Mouse (Mus musculus) adrenal gland (tissue): ENCODE results near the gene Adcyap1.

ENCODE experiments used
- intact Hi-C: fragments of 180-260 bp; cut with DNase I; formaldehyde crosslinking; loops from one replicate; pipeline ENCODE4 v1.15.1; 2025
- long read RNA-seq, 2 experiments: library from polyadenylated mRNA; unstranded; transcript quantifications; one replicate each; pipeline ENCODE4 v2.0.0; 2020; ENCODE audit warnings: borderline replicate concordance in 1 of 2; ENCODE audit not compliant: insufficient replicate concordance in 1 of 2

Gene Adcyap1
- long read RNA-seq, experiment 1, result 0 reads
- long read RNA-seq, experiment 2, result 0 reads

DNA sequence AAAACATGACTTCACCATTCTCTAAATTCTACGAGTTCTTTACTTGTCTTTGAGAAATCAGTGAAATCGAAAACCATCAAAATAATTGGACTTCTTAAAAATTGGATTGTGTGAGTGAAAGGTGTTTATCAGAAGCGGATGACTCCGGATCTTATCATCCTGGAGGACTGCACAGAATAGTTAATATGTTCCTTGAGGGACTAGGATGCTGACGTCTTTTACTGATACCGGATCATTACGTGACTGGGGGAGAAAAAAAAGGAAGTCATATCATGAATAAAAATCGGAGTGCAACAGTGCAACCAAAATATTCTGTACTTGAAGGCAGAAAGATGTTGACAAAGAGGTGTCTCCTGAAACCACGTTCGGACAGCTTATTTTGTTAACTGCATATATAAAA lies at the start of gene Adcyap1:
Gene Adcyap1, plus strand, starts transcription at position 301 of the 400 bp plus-strand sequence.
- intact Hi-C loops, result no loop called here

DNA sequence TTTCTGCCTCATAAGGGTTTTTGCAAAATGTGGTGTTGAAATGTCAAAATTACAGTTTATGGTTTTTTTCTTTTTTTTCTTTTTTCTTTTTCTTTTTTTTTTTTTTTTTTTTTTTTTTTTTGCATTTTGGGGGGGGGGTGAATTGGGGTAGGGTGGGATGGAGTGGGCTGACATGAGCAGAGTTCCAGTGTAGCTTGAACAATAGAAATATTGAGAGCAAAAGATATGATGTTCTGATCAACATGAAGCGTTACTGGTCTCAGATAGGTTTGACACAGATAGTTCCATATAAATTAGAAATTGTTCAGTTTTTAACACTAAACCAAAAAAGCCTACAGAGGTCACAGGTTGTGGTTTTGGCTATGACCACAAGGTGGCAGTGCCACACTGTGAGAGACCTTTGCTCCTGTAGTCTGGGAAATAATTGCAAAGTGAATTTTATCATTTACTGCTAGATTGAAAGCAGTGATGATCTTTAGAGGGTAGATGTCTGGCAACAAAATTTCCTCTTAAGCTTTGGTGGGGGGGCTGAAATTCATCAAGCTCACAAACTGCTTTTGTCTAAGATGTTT lies 40.5 kb upstream of the Adcyap1 start:
- intact Hi-C loops, result loop anchor here (5.0 kb wide), 2 partner anchors 374 to 1574 kb away; no protein-coding TSS in a partner anchor

GRCm38 (mm10) chr17:93169572-93169971 lies 29.2 kb upstream of the Adcyap1 start:
- intact Hi-C loops, result no loop called here

GRCm38 (mm10) chr17:93196846-93197245 lies 2.0 kb upstream of the Adcyap1 start:
- intact Hi-C loops, result no loop called here

GRCm38 (mm10) chr17:93198213-93198612 lies 604 bp upstream of the Adcyap1 start:
- intact Hi-C loops, result no loop called here

- intact Hi-C loops, result no loop called here
Measured at GRCm38 (mm10) chr17:93199218-93199617, 401 bp downstream of the Adcyap1 start.

GRCm38 (mm10) chr17:93199747-93200146 lies 930 bp downstream of the Adcyap1 start:
- intact Hi-C loops, result no loop called here

- intact Hi-C loops, result no loop called here
Measured at GRCm38 (mm10) chr17:93200386-93201264, 1.8 kb downstream of the Adcyap1 start.

DNA sequence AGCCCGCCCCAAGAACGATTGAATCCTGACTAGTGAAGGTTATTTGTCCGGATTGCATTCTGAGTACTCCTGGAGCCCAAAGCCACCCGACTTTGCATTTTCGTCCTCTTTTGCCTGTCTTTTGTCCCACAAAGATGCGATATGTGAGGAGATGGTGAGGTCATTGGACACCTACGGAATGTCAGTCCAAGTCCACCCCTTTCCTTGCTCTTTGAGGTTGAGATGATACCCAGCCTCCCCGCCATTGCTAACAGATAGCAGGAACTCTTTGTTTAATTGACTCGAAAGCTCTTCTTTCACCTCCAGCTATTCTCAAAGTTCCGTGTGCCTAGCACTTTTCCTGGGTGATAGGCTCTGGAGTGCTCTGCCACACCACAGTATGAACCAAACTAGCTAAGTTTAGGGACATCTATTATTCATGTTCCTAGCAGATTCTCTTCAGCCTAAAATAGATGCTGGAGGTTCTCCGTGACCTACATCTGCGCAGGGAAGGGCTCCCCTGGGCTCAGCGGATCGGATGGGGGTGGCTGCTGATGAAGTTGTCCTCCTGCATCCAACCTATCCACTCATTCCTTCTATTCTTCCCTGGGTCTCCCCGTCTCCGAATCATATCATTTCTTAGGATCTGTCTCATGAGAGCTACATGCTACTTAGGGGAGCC lies 2.6 kb downstream of the Adcyap1 start:
- intact Hi-C loops, result no loop called here

- intact Hi-C loops, result no loop called here
Measured at GRCm38 (mm10) chr17:93202165-93203075, 3.6 kb downstream of the Adcyap1 start.

GRCm38 (mm10) chr17:93203076-93204031 lies 4.5 kb downstream of the Adcyap1 start:
- intact Hi-C loops, result no loop called here

- intact Hi-C loops, result no loop called here
Measured at GRCm38 (mm10) chr17:93217785-93218184, 19.0 kb downstream of the Adcyap1 start.

DNA sequence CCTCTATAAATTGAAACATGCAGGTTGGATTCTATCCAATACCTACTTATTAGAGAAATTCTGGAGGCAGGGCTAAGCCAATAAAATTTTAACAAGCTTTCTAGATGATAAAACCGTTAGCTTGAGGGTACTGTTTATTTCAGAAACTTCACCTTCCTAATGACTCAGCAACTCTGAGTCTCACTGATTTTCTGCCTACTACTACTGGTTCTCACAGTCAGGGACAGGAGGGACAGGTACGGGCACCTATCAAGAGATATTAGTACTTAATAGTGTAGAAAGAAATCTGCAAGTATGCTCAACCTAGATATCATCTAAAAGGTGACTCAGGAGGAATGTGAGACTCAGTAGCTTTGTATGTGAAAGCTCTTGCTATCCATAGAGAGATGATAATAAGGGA lies 19.8 kb downstream of the Adcyap1 start:
- intact Hi-C loops, result no loop called here

DNA sequence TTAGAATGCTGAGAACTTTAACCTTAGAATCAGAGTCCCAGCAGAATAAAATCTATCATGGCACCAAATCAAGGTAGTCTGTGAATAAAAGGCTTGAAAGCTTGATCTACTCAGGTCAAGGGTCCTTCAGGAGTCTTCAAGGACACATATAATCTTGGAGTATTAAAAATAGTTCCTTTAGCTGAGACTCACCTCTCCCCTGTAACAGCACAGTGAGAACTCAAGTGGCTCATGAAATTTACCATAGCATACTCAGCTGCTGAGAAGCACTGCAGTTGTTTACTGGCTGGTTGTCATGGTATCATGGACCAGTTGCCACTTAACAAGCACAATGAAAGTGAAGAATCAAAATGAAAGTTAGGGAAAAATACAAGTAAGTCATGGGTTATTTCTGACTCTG lies 38.5 kb downstream of the Adcyap1 start:
- intact Hi-C loops, result no loop called here
